Mouse (Mus musculus): ENCODE results near the gene Atxn3.

GRCm38 (mm10) chr12:101957079-101957941 is 736 bp downstream of the Atxn3 start:
- TF ChIP-seq ZC3H11A (IDR thresholded peaks at IDR 0.05; ENCODE audit: borderline replicate concordance, low read depth, low read length): no peak
- no peak for TF ChIP-seq CHD2 (IDR thresholded peaks at IDR 0.05; ENCODE audit: low read depth, low read length)
- TF ChIP-seq HCFC1 (IDR thresholded peaks at IDR 0.05; ENCODE audit: borderline replicate concordance, insufficient read depth, low read length): no peak
